Mouse (Mus musculus) hindbrain, embryonic 16.5 days (tissue): Measurements from ENCODE around the gene Mylk. TPM values are rescaled to one million over a fixed set of nuclear protein-coding genes. Genes with fewer than 3 reads are reported as not detected.

ENCODE experiments used
- ATAC-seq: fragments of 200-750 bp; cut with Nextera tagmentation; 2 replicates; pipeline ENCODE4 v1.8.0; 2017; ENCODE audit warnings: moderate TSS enrichment, moderate library complexity
- H3K27ac ChIP-seq: fragments of 300-500 bp; sonication (generic); 2 replicates; pipeline ENCODE4 v1.5.1; 2014; ENCODE audit warnings: low read depth, mild to moderate bottlenecking, control low read depth, low read length, moderate library complexity
- H3K27me3 ChIP-seq: fragments of 300-500 bp; sonication (generic); replicated peaks from 2 replicates; pipeline ENCODE4 v1.6.1; 2014; ENCODE audit warnings: low read length; ENCODE audit not compliant: control insufficient read depth, insufficient read depth
- H3K36me3 ChIP-seq: fragments of 300-500 bp; sonication (generic); 2 replicates; pipeline ENCODE4 v1.6.1; 2014; ENCODE audit warnings: mild to moderate bottlenecking, low read length, moderate library complexity, mixed read lengths; ENCODE audit not compliant: control insufficient read depth, insufficient read depth
- H3K4me1 ChIP-seq: fragments of 300-500 bp; sonication (generic); 2 replicates; pipeline ENCODE4 v1.6.1; 2014; ENCODE audit warnings: low read depth, low read length; ENCODE audit not compliant: control insufficient read depth, insufficient read depth
- H3K4me2 ChIP-seq: fragments of 300-500 bp; sonication (generic); 2 replicates; pipeline ENCODE4 v1.6.1; 2014; ENCODE audit warnings: mild to moderate bottlenecking, low read length, control low read depth, moderate library complexity
- H3K4me3 ChIP-seq: fragments of 300-500 bp; sonication (generic); 2 replicates; pipeline ENCODE4 v1.5.1; 2014; ENCODE audit warnings: mild to moderate bottlenecking, low read length, control low read depth, moderate library complexity
- H3K9ac ChIP-seq: fragments of 300-500 bp; sonication (generic); 2 replicates; pipeline ENCODE4 v1.6.1; 2014; ENCODE audit warnings: low read depth, mild to moderate bottlenecking, control low read depth, low read length, moderate library complexity
- H3K9me3 ChIP-seq: fragments of 300-500 bp; sonication (generic); 2 replicates; pipeline ENCODE4 v1.6.1; 2014; ENCODE audit warnings: mild to moderate bottlenecking, low read length, moderate library complexity; ENCODE audit not compliant: control insufficient read depth
- WGBS: fragments of 180-500 bp; shearing (Covaris S2); extraction: QIAGEN DNeasy Blood & Tissue Kit; methylation state at CpG from one replicate; pipeline ENCODE4 v1.1.7; 2014; 5-methylcytosine and 5-hydroxymethylcytosine counted together
- polyA plus RNA-seq: library from polyadenylated mRNA; unstranded; fragments of >200 nt; fragmentation: Nextera tagmentation; extraction: Ambion mirVana; gene quantifications from 2 replicates; pipeline ENCODE4 v1.2.1, GENCODE M21; 2015

The Mylk gene
- polyA plus RNA-seq, 1 experiment from 2014 or later = 4.6 TPM

DNA sequence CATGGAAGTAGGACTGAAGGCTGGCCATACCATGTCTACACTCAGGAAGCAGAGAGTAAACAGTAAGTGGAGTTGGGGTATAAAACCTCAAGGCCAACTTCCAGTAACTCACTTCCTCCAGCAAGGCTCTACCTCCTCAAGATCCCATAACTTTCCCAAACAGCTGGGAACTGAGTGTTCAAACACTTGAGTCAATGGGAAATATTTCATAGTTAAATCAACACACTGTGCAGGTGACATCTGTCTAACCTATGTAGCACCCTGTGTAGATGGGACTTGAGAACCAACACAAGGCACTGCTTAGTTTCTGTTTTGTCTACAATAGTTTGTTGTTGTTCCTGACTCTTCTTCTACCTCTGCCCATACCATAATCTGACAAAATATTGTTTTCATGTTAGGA lies 263.4 kb downstream of the Mylk start:
- Histone ChIP-seq H3K4me2 (no peak overlapping the region), H3K4me3 (no peak overlapping the region), H3K27me3 (no peaks in the 10 kb centered on the region), H3K4me1 (no peaks in the 10 kb centered on the region), H3K9me3 (no peaks in the 10 kb centered on the region), H3K36me3 (no peaks in the 10 kb centered on the region), H3K9ac (no peak overlapping the region), H3K27ac (no peak overlapping the region)
- ATAC-seq = no peak

DNA sequence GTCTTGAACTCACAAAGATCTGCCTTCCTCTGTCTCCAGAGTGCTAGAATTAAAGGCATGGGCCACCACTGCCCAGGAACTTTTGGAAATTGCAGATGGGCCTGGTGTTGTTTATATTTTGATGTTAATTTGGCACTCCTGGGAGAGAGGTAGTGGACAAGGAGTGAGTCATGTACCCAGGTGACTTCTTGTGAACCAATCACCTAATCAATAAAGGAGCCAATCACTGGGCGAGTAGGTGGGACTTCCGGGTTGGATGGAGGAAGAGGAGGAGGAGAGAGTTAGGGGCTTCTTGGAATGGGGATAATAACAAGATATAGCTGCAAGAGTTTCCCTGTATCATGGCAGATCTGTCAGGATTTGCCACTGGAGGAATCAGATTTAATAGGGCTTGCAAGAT lies 268.5 kb downstream of the Mylk start:
- 86% methylated on average over 2 of the region's 2 CpGs for WGBS
- ATAC-seq = no peak
- Histone ChIP-seq H3K9ac (no peak overlapping the region), H3K4me3 (no peak overlapping the region), H3K27me3 (0 out of 2 replicates have a peak, but pooled peaks cover 3% of the 10 kb centered on the region), H3K9me3 (0 out of 2 replicates have a peak, but pooled peaks cover 2% of the 10 kb centered on the region), H3K27ac (no peak overlapping the region), H3K4me1 (no peaks in the 10 kb centered on the region), H3K4me2 (no peak overlapping the region), H3K36me3 (no peaks in the 10 kb centered on the region)

DNA sequence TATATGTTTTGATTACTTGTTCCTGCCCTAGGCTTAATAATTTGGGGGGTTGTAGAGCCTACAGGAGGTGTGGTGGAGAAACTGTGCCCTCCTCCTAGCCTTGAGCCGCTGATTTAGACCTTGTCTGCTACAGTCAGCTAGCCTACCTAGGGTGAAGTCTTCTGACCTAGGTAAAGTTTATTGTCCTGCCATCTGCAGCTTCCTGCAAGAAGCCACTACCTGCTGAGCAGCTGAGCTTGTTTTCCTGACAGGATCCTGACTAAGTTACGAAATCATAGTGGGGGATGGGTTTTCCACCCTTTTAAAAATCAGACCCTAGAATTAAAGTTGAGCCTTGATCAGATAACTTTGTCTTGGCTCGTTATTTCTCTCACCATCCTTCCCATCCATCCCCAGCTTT lies 271.5 kb downstream of the Mylk start:
- H3K4me2 ChIP-seq = no peak overlapping the region
- peaks cover 10% of the 10 kb centered on the region for H3K27me3 ChIP-seq
- no peak overlapping the region for H3K9ac ChIP-seq
- H3K4me1 ChIP-seq = no peaks in the 10 kb centered on the region
- 0 out of 2 replicates have a peak, but pooled peaks cover 2% of the 10 kb centered on the region for H3K9me3 ChIP-seq
- no peak overlapping the region for H3K4me3 ChIP-seq
- ATAC-seq = no peak
- WGBS = 71% methylated on average over 3 of the region's 3 CpGs
- H3K36me3 ChIP-seq = no peaks in the 10 kb centered on the region
- no peak overlapping the region for H3K27ac ChIP-seq

DNA sequence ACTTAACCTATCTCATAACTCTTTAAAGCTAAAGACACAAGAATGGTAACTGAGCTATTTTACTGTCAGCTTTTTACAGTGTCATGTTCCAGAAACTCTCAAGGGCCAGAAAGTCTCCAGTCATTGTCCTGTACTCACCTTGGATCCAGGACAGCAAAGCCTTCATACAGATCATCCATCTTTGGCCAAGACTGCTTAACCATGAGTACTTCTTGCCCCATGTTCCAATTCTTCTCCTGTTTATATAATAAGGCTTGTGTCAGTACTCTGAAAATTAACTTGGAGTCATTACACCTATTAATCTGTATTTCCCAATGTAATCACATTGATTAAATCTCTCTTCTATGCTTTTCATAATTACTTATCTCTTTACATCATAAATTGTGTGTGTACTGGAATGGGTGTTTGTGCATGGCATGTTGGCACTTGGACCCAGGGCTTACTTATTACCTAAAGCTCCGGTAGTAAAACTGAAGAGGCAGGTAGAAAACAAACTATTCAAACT lies 273.5 kb downstream of the Mylk start:
- 93% methylated on average over 1 of the region's 1 CpGs for WGBS
- ATAC-seq = no peak
- H3K36me3 ChIP-seq = no peaks in the 10 kb centered on the region

DNA sequence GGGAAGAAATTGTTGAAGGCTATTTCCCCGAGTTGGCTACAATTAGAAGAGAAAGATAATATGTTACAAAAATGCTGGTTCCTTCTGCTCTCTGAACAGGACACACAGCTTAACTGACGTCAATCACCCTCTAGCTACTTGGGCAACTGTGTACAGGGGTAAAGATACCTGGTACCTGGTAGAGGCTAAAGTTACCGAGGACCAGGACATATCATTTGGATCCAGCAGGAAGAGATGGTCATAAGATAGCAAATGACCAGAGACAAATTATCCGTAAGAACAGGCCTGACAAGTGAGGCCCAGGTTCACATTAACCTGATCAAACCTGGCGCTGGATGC lies 276.9 kb downstream of the Mylk start:
- no peak overlapping the region for H3K27ac ChIP-seq
- H3K36me3 ChIP-seq = 0 out of 2 replicates have a peak, but pooled peaks cover 3% of the 10 kb centered on the region
- H3K9me3 ChIP-seq = no peaks in the 10 kb centered on the region
- H3K4me2 ChIP-seq = peak overlapping the region; percentile 63
- 53% methylated on average over 5 of the region's 5 CpGs for WGBS
- peak overlapping the region; percentile 73 for H3K4me3 ChIP-seq
- peak overlapping the region; percentile 50; the same call in 1 of the 2 replicates for H3K9ac ChIP-seq
- no peak; the same call in 1 of the 2 replicates for ATAC-seq
- peaks cover 10% of the 10 kb centered on the region for H3K27me3 ChIP-seq
- H3K4me1 ChIP-seq = peaks cover 11% of the 10 kb centered on the region

More for the DNA sequence above, 273.5 kb downstream of the Mylk start:
- Histone ChIP-seq H3K4me2 (no peak overlapping the region), H3K27ac (no peak overlapping the region), H3K4me1 (peaks cover 8% of the 10 kb centered on the region), H3K9me3 (0 out of 2 replicates have a peak, but pooled peaks cover 2% of the 10 kb centered on the region), H3K9ac (no peak overlapping the region), H3K27me3 (peaks cover 10% of the 10 kb centered on the region), H3K4me3 (no peak overlapping the region)

DNA sequence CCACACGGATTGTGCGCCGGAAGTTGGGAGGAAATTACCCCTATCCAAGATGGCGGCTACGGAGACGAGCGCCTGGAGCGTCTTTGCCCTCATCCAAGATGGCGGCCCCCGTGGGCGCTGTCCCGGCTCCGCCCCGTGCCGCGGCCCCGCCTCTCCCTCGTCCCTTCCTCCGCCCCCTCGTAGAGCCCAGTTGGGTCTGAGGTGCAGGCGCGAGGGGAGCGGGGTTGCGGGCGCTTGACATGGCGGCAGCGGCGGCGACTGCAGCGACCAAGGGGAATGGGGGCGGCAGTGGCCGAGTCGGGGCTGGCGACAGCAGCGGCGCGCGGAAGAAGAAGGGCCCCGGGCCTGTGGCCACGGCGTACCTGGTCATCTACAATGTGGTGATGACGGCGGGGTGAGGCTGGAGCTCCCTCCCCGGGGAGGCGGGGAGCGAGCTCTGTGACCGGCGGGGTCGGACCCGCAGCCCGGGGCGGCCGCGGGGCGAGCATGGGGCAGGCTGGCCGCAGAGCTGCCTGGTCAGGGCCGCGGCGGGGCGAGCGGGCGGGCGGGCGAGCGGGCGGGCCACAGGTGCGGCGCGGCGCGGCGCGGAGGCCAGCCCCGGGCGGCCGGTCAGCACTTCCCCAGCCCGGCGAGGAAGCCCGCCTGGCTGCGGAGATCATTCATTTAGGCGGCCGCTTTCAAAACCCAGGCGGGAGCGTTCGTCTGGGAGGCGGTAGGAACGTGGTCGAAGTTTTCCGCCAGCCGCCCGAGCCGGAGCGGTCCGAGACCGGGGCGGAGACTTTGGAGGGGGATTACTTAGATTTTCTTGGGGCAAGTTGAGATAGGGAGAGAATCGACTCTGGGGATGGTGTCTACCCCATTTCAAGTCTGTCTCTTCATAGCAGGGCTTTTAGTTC lies 277.5 kb downstream of the Mylk start, which contains the start of gene Hacd2:
Gene Hacd2, plus strand, starts transcription at position 187 of the 896 bp plus-strand sequence.
- peaks cover 11% of the 10 kb centered on the region for H3K4me1 ChIP-seq
- peak within 1 kb of the TSS; percentile 63 for H3K4me2 ChIP-seq
- peak; percentile 98 for ATAC-seq
- 0 out of 2 replicates have a peak, but pooled peaks cover 3% of the 10 kb centered on the region for H3K36me3 ChIP-seq
- 0% methylated on average over 71 of the region's 97 CpGs for WGBS
- H3K4me3 ChIP-seq = peak within 1 kb of the TSS; percentile 73
- peaks cover 10% of the 10 kb centered on the region for H3K27me3 ChIP-seq
- peak within 1 kb of the TSS; percentile 81 for H3K9ac ChIP-seq
- peak within 1 kb of the TSS; percentile 77 for H3K27ac ChIP-seq
- H3K9me3 ChIP-seq = no peaks in the 10 kb centered on the region

DNA sequence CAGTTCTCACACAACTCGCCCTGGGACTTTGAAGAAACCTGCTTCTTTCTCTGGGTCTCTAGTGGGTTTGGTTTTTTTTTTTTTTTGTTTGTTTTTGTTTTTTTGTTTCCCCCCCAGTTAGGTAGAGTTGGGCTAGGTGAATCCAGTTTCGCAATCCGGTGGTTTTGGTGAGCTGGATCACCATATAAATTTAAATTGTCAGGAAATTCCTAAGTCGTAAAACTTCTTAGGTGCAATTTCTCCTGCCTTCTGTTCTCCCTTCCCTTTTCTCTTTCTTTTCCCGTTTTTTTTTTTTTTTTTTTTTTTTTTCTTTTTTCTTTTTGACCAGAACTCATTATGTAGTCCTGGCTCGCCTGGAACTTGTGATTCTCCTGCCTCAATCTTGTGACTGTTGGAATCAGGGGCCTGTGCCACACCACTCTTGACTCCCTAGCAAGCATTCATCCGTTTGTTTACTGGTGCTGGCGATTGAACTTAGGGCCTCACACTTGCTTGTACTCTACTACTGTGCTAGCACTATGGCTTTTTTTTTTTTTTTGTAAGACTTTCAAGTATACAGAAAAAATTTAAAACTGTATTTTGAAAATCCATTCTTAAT lies 278.2 kb downstream of the Mylk start:
- 5% methylated on average over 8 of the region's 8 CpGs for WGBS
- Histone ChIP-seq H3K9ac (peak overlapping the region; percentile 81), H3K36me3 (0 out of 2 replicates have a peak, but pooled peaks cover 3% of the 10 kb centered on the region), H3K27ac (no peak overlapping the region), H3K4me3 (peak overlapping the region; percentile 73), H3K9me3 (no peaks in the 10 kb centered on the region), H3K4me2 (peak overlapping the region; percentile 63), H3K4me1 (peaks cover 11% of the 10 kb centered on the region), H3K27me3 (peaks cover 9% of the 10 kb centered on the region)
- no peak for ATAC-seq

DNA sequence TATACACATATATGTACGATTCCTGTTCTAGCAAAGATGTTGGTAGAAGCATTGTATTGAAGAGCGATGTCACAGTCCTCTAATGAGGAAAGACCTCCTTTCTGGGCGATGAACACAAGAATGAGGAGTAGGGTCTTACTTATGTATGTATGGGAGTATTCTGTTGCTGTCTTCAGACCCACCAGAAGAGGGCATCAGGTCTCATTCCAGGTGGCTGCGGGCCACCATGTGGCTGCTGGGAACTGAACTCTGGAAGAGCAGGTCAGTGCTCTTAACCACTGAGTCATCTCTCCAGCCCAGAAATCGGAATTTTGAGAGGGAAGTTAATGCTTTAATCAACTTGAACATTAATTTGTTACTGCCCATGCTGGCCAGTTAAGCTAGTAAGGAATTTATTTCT lies 279.3 kb downstream of the Mylk start:
- Histone ChIP-seq H3K9ac (no peak overlapping the region), H3K27me3 (peaks cover 5% of the 10 kb centered on the region), H3K27ac (no peak overlapping the region), H3K4me2 (no peak overlapping the region), H3K36me3 (0 out of 2 replicates have a peak, but pooled peaks cover 3% of the 10 kb centered on the region), H3K4me1 (peaks cover 11% of the 10 kb centered on the region), H3K4me3 (no peak overlapping the region), H3K9me3 (no peaks in the 10 kb centered on the region)
- 83% methylated on average over 5 of the region's 5 CpGs for whole genome bisulfite sequencing
- ATAC-seq = no peak

DNA sequence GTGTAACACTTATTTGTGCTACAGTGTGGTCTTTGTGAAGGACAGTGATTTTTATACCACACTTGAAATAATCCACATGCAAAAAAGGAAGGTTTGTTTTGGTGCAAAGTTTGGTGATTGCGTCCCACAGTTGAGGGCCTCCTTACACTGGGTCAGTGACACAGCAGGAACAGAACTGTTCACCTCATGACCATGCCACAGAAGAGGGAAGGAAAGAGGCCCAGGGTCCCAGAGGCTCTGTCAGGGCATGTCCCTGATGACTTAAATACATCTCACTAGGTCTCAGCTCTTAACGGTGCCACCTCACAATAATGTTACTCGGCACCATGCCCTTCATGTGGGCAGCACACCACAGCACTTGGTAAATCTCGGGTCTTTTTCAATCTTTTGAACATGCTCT lies 280.3 kb downstream of the Mylk start:
- H3K4me3 ChIP-seq = no peak overlapping the region
- WGBS = 92% methylated on average over 4 of the region's 4 CpGs

More for the DNA sequence above, 280.3 kb downstream of the Mylk start:
- H3K36me3 ChIP-seq = 0 out of 2 replicates have a peak, but pooled peaks cover 3% of the 10 kb centered on the region
- no peaks in the 10 kb centered on the region for H3K9me3 ChIP-seq
- peaks cover 11% of the 10 kb centered on the region for H3K4me1 ChIP-seq
- no peak overlapping the region for H3K4me2 ChIP-seq
- no peak overlapping the region for H3K9ac ChIP-seq
- H3K27ac ChIP-seq = no peak overlapping the region
- no peak for ATAC-seq
- 0 out of 2 replicates have a peak, but pooled peaks cover 2% of the 10 kb centered on the region for H3K27me3 ChIP-seq
